Mouse (Mus musculus): ENCODE measurements around the gene Tph1. TPM values are rescaled to one million over a fixed set of nuclear protein-coding genes. Genes with fewer than 3 reads are reported as not detected.
"Not testable (repeated sequence)": the region's sequence is repeated elsewhere in the genome, so short reads cannot be mapped to it uniquely, and the experiment has no call there.

Tph1 gene
- total RNA-seq (2022) = not detected

DNA sequence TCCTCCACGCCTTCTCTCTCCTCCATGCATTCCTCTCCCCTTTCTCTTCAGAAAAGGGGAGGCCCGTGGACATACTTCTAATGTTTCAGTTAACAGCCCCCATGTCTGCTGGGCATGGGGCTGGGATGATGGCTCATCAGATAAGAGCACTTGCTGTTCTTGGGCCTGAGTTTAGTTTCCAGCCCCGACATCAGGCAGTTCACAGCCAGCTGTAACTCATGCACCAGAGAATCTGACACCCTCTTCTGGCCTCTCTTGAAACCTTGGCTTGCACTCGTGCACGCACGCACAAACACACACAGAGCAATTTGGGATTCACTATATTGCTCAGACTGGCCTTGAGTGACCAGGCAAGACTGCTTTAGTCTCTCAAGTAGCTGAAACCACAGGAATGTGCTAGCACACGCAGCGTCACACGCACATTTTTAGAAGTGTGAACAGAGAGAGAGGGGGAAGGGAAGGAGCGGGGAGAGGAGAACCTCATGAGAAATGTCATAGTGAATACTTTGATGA lies at the start of gene Tph1:
Gene Tph1, minus strand, starts transcription at position 378 of the 513 bp plus-strand sequence.
- no peak for DNase-seq

DNA sequence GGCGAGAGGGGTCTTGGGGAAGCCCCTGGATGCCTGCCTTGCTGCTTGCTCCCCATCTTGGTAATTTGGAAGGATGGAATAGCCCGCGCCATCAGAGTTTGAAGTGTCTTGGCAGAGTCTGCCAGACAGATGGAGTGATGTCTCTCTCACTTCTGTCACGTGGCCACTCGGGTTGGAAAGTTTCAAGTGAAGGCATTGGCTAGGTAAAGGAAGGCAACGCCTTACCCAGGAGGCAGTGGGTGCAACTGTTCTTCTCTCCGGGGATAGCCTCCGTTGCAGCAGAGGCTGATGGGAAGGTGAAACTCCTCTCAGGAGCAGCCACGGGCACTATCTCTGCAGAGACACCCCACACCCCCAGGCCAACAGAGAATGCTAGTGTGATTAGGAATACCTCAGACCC lies 48.1 kb upstream of the Tph1 start:
- DNase-seq = no peak

GRCm38 (mm10) chr7:46719526-46719925 lies 47.2 kb upstream of the Tph1 start:
- peak; percentile 30 for DNase-seq

DNA sequence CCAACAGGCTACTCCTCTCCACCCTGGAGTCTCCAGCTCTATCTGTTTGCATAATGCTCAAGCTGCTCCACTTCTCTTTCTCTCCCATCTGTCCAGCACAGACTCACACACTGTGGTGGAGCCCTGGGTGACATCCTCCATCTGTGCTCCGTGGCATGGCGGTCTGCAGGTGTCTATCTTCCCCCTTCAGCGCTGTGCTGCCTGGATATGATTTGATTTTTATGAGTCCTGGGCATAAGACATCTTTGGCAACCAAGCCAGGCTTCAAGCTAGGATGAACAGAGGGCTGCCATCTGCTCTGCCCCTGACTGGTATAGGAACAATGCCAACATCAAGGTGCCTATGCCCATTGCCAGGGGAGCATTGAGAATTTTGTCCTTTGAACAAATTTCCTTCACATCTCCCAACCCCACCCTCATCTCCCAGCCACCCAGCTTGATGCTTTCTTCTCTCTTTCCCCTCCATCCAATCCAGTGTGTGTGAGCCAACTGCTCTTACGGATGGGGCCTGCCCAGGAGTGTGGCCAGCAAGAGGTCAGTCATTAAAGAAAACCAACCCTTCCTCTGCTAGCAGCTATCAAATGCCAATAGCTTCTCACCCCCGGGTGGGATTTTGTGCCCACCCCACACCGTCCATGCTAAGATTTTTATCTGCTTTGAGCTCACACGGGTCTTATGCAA lies 46.4 kb upstream of the Tph1 start:
- DNase-seq = no peak

DNA sequence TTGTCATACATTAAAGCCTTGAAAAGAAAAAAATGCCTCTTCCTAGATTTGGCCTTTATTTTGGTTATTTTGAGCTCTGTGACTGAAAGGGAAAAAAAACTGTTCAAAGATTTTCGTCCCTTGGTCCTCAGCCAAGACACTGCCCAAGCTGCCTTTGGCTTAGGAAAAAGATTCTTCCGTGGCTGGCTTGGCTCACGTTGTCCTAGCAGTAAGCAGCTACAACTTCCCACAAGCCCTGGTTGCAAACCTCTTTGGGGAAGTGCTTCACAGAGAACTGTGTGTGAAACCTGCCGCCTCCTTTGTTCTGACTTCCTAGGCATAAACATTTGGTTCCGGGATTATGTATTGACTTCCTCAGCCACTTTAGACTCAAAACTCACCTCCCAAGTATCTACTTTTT lies 44.6 kb upstream of the Tph1 start:
- DNase-seq = peak; percentile 19

DNA sequence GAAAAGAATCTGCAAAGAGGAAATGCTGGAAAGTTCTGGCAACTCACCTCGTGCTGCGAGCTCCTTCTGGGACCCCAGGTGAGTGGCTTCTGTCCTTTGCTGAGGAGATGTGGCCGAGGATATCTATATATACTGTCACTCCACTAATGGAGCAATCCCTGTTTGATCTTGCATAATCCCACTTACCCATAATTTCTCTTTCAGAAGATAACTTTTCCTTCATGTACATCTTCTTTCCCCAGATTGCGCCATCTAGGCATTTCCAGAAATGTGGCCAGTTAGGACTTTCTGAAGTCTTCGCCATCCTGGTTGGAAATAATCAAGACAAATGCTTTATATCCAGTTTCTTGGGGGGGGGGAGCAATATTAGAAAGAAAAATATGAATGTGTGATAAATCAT lies 43.3 kb upstream of the Tph1 start, which contains the start of gene Saa3:
Gene Saa3, minus strand, starts transcription at position 101 of the 400 bp plus-strand sequence.
- no peak for DNase-seq

DNA sequence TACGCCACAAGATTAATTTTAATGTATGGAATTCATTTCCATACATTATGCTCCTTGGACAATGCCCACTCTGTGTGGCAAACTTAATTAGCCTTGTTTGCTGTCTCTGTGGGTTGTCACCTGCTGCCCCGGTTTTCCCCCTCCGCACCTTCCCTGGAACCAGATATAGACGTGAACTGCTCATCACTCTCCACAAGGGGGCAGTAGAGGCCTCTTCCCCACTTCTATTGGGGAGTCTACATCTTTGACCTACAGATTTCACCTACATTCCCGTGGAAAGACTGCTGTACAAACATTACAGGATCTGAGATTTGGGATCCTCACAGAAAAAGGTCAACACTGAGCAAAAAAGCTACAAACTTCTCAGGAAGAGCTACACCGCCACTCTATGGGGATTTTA lies 42.2 kb upstream of the Tph1 start:
- no peak for DNase-seq

- no peak for DNase-seq
Measured at GRCm38 (mm10) chr7:46712250-46712649, 39.9 kb upstream of the Tph1 start.

DNA sequence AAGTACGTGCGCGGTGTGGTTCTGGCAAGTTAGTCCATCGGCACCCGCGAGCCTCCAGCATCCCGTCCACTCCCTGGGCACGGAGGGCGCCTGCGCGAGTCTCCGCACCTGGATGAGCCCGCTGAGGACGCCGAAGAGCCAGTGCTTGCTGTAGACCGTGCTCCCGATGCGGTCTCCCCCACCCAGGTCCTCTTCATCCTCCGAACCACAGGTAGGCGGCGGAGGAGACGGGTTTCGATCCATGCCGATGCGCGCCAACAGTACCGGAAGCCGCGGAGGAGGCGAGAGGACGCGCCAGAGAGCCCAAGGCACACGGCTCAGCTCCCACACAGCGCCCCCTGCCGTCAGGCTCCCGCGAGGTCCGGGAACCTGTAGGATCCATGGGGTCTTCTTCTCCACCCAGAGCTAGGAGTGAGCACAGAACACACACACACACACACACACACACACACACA lies 38.1 kb upstream of the Tph1 start, which contains the start of gene Saal1:
Gene Saal1, minus strand, starts transcription at position 291 of the 455 bp plus-strand sequence.
- peak; percentile 57 for DNase-seq

GRCm38 (mm10) chr7:46700521-46701025 lies 28.2 kb upstream of the Tph1 start:
- no peak for DNase-seq

DNA sequence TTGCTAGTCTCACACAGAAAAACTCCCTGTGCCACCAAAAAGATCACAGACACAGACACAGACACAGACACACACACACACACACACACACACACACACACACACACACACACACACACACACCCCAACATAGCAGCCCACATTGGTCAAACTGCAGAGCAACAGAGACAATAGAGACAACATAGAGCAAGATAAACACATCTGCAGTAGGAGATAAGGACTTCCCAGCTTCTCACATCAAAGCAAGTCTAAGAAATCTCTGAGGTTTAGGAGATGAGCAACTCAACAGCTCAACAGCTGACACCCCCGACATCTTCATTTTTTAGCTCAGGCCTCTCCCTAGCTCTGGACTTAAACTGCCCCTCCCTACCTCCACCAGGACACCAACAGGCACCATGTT lies 24.4 kb upstream of the Tph1 start:
- DNase-seq = no peak

- no peak for DNase-seq
Measured at GRCm38 (mm10) chr7:46686827-46687226, 14.5 kb upstream of the Tph1 start.

DNA sequence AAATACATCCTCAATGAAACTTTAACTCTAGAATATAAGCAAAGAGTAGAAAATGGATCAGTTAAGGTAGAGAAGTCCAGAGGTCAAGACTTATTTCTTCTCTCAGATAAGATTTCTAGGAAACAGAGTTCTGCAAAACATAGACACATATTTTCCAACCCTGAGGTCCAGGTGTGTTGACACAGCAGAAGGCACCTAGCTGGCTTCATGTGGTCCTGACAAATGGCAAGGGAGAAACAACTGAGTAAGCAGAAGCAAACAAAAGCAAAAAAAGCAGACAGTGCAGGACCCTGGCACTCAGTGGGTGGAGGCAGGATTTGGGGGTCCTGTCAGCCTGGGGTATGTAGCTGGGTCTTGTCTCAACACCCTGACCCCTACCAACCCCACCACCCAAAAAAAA lies 8.4 kb upstream of the Tph1 start:
- no peak for DNase-seq

GRCm38 (mm10) chr7:46679044-46679443 lies 6.7 kb upstream of the Tph1 start:
- DNase-seq = not testable (repeated sequence)

- DNase-seq = no peak
Measured at GRCm38 (mm10) chr7:46678417-46678816, 6.1 kb upstream of the Tph1 start.

DNA sequence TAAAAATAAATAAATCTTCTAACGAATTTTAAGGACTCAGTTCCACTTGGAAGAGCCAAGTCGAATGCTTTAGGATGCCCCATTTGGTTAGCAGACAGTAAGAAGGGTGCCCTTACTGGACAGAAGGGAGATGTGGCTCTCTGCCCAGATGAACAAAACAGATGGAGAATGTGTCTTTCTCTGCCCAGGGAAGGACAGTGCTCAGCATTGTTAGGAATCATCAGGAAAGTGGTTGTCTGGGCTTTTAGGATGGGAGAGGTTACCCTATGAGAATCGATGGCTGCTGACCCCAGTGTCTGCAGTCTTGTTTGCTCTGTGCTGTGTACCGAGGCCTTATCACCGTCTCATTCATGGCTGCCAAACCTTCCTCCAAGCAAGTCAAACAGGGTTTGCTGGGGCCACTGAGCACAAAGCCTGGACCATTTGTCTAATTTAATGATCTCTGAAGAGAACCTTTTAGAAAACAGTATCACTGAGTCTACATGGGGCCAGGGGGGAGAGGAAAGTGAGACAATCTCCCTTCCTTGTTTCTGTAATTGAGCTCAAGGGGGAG lies 4.5 kb upstream of the Tph1 start:
- no peak for DNase-seq

DNA sequence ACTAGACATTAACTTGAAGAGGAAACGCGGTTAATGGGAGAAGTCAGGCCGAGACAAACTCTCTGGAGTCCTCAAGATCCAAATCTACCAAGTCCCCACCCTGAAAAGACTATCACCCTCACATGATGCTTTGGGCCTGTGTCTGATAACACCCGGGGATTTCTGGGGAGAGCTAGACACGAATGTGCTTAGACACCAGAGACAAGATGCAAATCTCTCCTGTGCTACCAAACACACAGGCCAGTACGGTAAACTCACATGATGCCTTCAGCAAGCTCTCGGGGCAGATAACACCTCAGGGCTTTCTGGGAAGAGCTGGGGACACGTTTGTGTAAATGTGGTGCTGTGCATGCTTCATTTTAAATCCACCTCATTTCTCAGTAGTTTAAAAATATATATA lies 3.5 kb upstream of the Tph1 start:
- no peak for DNase-seq

GRCm38 (mm10) chr7:46675061-46675460 lies 2.7 kb upstream of the Tph1 start:
- DNase-seq = no peak

DNA sequence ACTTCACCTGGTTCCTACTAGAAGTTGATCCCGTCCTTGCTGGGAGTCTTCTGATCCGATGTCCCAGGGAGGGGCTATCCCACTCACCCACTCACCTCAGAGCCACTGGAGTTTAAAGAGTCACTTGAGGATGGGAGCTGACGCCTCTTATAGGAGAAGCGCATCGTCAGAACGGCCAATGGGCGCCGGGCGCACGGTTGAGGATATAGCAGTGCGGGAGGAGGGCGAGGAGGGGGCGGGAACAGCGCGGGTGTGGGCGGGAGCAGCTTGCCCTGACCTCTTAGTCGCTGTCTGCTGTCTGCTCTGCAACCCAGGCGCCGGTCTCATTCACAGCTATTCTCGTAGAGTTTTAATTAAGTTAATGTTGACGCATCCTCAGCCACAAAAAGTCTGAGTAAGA lies 5.1 kb downstream of the Tph1 start:
- DNase-seq = no peak

DNA sequence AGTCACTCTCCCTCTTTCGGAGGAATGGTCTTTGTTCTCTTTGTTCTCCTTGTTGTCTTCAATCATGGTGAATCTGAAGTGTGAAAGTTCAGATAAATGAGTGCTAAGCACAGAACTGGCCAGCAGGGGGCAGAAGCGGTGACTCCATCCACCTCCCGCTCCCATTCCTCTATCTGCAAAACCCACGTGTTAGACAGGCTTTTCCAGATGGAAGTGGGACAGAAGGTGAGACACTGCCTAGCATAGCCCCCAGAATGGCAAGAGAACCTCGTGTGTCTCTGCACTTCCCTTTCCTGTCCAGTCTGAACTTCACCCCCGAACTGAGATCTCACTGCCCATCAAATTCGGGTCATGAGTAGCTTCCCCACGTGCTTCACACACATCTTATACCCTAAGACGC lies 7.1 kb downstream of the Tph1 start:
- DNase-seq = no peak

GRCm38 (mm10) chr7:46661591-46662090 lies 10.7 kb downstream of the Tph1 start:
- no peak for DNase-seq

DNA sequence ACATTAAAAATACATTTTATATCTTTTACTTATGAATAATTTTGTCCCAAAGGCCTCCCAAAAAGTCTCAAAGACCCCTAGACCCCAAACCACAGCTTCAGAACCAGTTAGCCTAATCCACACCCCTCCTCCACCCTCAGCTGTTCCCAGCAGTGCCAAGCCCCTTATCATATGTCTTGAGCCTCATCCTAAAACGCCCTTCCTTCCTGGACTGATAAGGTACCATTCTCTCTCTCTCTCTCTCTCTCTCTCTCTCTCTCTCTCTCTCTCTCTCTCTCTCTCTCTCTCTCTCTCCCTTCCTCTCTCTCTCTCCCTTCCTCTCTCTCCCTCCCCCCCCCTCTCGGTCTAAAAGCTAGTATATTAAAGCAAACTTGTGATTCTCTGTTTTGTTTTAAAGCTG lies 20.1 kb downstream of the Tph1 start:
- DNase-seq = no peak

GRCm38 (mm10) chr7:46650231-46650630 lies 22.1 kb downstream of the Tph1 start:
- DNase-seq = not testable (repeated sequence)

Measured in adrenal gland, adult 8-10 months (tissue).